Mouse (Mus musculus) embryonic facial prominence, embryonic 14.5 days (tissue): ENCODE results near the gene Egr4. TPM values are rescaled to one million over a fixed set of nuclear protein-coding genes. Genes with fewer than 3 reads are reported as not detected.

Experiments
- ATAC-seq: fragments of 200-750 bp; cut with Nextera tagmentation; 2 replicates; pipeline ENCODE4 v1.8.0; 2017; ENCODE audit warnings: low read depth, moderate number of reproducible peaks, moderate TSS enrichment
- DNase-seq: peaks from one replicate; pipeline ENCODE4 v3.0.0-alpha.2; 2015; ENCODE audit warnings: low spot score
- H3K27ac ChIP-seq: fragments of 300-500 bp; sonication (generic); replicated peaks from 2 replicates; pipeline ENCODE4 v1.5.1; 2014; ENCODE audit warnings: low read depth, mild to moderate bottlenecking, low read length, moderate library complexity
- H3K27me3 ChIP-seq: fragments of 300-500 bp; sonication (generic); replicated peaks from 2 replicates; pipeline ENCODE4 v1.6.1; 2014; ENCODE audit warnings: low read length; ENCODE audit not compliant: control insufficient read depth, insufficient read depth
- H3K36me3 ChIP-seq: fragments of 300-500 bp; sonication (generic); 2 replicates; pipeline ENCODE4 v1.6.1; 2014; ENCODE audit warnings: low read length, mixed read lengths; ENCODE audit not compliant: control insufficient read depth, insufficient read depth
- H3K4me1 ChIP-seq: fragments of 300-500 bp; sonication (generic); 2 replicates; pipeline ENCODE4 v1.6.1; 2014; ENCODE audit warnings: antibody characterized with exemption, low read length; ENCODE audit not compliant: control insufficient read depth, insufficient read depth
- H3K4me2 ChIP-seq: fragments of 300-500 bp; sonication (generic); 2 replicates; pipeline ENCODE4 v1.6.1; 2014; ENCODE audit warnings: low read depth, mild to moderate bottlenecking, low read length, moderate library complexity, mixed read lengths
- H3K4me3 ChIP-seq: fragments of 300-500 bp; sonication (generic); 2 replicates; pipeline ENCODE4 v1.5.1; 2014; ENCODE audit warnings: low read depth, mild to moderate bottlenecking, low read length
- H3K9ac ChIP-seq: fragments of 300-500 bp; sonication (generic); 2 replicates; pipeline ENCODE4 v1.6.1; 2014; ENCODE audit warnings: low read depth, mild to moderate bottlenecking, low read length, moderate library complexity, mixed read lengths
- H3K9me3 ChIP-seq: fragments of 300-500 bp; sonication (generic); 2 replicates; pipeline ENCODE4 v1.6.1; 2016; ENCODE audit warnings: low read length; ENCODE audit not compliant: control insufficient read depth
- WGBS: fragments of 180-500 bp; shearing (Covaris S2); extraction: QIAGEN DNeasy Blood & Tissue Kit; methylation state at CpG from one replicate; pipeline ENCODE4 v1.1.7; 2014; 5-methylcytosine and 5-hydroxymethylcytosine counted together
- polyA plus RNA-seq: library from polyadenylated mRNA; unstranded; fragments of >200 nt; fragmentation: Nextera tagmentation; extraction: Ambion mirVana; gene quantifications from 2 replicates; pipeline ENCODE4 v1.2.1, GENCODE M21; 2014

The Egr4 gene
- polyA plus RNA-seq, 1 experiment from 2014 or later = not detected

DNA sequence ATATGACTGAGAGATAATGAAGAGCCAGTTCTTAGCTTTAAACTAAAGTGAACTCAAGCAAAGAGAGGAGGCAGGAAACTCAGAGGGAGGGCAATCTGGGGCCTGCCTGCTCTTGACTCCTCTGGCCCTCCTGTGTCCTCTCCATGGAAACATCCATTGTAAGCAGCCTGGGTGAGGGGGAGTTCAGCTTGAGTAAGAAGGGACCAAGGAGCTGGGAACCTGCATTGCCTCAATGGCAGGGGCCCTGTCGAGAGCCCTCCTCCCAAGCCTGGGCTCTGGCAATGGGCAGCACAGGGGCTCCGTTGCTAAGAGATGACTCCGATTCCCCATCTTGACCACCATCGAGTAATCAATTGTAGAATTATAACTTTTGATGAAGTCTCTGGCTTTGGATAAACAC is 24.9 kb downstream of the Egr4 start:
- no peak overlapping the region for H3K4me3 ChIP-seq
- no peak overlapping the region for H3K27ac ChIP-seq
- H3K36me3 ChIP-seq = no peaks in the 10 kb centered on the region
- H3K4me2 ChIP-seq = no peak overlapping the region
- H3K9me3 ChIP-seq = no peaks in the 10 kb centered on the region
- DNase-seq (no peak), ATAC-seq (no peak)
- peaks cover 33% of the 10 kb centered on the region for H3K27me3 ChIP-seq
- peaks cover 9% of the 10 kb centered on the region for H3K4me1 ChIP-seq
- H3K9ac ChIP-seq = no peak overlapping the region
- WGBS = 74% methylated on average over 4 of the region's 4 CpGs

DNA sequence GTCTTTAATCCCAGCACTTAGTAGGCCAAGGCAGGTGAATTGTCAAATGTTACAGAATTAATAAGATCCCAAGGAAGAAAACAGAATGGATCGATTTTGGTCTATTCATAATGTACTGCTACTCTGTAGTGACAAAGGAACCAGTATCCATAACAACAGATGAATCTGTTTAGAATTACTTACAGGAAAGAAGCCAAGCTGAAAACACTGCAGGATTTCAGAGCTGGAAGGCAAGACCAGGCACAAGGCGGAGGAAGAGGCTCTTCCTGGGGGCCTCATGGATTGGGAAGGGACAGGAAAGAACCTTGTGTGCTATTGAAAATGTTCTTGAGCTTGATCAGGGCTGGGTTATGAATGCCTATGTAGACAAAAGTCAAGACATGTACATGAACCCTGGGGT is 27.7 kb downstream of the Egr4 start:
- peak; percentile 30 for DNase-seq
- no peaks in the 10 kb centered on the region for H3K9me3 ChIP-seq
- 68% methylated on average over 2 of the region's 2 CpGs for WGBS
- no peaks in the 10 kb centered on the region for H3K36me3 ChIP-seq
- peaks cover 9% of the 10 kb centered on the region for H3K4me1 ChIP-seq
- H3K4me2 ChIP-seq = no peak overlapping the region
- H3K27ac ChIP-seq = no peak overlapping the region
- H3K27me3 ChIP-seq = peaks cover 59% of the 10 kb centered on the region
- H3K4me3 ChIP-seq = no peak overlapping the region
- no peak overlapping the region for H3K9ac ChIP-seq
- ATAC-seq = no peak

DNA sequence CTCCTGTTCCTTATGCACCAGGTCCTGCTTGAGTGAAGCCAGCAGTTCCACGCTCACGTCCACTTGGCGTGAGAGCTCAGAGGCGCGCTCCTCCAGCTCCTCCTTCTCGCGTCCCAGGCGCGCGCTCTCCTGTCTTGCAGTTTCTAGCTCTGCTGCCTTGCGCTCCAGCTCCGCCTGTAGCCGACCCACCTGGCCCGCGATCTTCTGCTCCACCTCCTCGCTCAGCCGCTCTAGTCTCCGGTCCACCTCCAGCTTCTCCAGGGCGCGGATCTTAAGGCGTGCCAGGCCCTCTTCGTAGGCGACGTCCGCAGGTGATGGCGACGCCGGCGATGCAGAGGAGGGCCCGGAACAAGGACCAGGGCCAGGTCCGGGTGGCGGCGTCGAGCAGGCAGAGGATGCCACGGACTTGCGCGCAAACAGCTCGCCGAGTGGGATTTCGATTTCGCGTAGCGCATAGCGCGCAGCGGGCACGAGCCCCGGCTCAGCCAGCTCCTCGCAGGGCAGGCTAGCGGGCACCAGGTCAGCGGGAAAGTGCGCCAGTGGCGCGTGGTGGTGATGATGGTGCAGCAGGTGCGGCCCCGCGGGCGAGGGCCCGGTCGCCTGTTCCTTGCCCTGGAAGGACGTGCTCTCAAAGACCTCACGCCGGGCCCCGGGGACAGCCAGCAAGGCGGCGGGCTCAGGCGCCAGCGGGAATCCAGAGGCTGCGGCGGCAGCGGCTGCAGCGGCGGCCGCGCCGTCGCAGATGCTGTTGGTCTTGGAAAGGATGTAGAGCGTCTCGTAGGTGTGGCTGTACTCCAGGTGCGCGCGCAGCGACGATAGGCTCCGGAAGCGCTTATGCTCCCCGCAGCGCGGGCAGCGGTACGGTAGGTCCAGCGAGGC is 29.3 kb downstream of the Egr4 start:
- peak; percentile 24 for DNase-seq
- WGBS = 3% methylated on average over 56 of the region's 92 CpGs

DNA sequence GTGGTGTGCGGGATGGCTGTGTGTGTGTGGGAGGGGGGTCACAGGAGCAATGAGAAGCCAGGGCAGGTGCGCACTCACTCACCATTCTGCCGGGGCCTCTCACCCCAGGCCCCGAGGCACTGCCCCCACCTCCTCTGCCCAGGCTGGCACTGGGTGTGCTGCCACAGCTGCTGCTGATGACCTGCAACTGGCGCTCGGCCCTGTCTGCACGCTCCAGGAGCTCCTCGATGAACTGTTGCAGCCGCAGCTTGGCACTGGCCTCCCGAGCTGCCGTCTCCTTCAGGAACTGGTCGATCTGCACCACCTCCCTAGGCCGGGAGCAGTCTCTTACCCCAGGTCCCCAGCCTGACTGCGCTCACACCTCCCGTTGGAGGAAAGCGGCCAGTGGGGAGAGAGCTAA is 32.7 kb downstream of the Egr4 start:
- Histone ChIP-seq H3K4me1 (peaks cover 9% of the 10 kb centered on the region), H3K27ac (no peak overlapping the region), H3K4me3 (no peak overlapping the region), H3K9ac (no peak overlapping the region), H3K9me3 (no peaks in the 10 kb centered on the region), H3K4me2 (no peak overlapping the region), H3K36me3 (no peaks in the 10 kb centered on the region), H3K27me3 (peaks cover 54% of the 10 kb centered on the region)
- no peak for DNase-seq
- ATAC-seq = no peak
- 56% methylated on average over 13 of the region's 16 CpGs for WGBS

More for the DNA sequence above, 29.3 kb downstream of the Egr4 start:
- Histone ChIP-seq H3K9ac (0 out of 2 replicates have a peak overlapping the region, but pooled peaks have one; percentile 8), H3K9me3 (no peaks in the 10 kb centered on the region), H3K36me3 (no peaks in the 10 kb centered on the region), H3K4me1 (peaks cover 9% of the 10 kb centered on the region), H3K27me3 (peaks cover 59% of the 10 kb centered on the region), H3K4me2 (peak overlapping the region; percentile 56), H3K27ac (no peak overlapping the region), H3K4me3 (peak overlapping the region; percentile 39)
- no peak for ATAC-seq

DNA sequence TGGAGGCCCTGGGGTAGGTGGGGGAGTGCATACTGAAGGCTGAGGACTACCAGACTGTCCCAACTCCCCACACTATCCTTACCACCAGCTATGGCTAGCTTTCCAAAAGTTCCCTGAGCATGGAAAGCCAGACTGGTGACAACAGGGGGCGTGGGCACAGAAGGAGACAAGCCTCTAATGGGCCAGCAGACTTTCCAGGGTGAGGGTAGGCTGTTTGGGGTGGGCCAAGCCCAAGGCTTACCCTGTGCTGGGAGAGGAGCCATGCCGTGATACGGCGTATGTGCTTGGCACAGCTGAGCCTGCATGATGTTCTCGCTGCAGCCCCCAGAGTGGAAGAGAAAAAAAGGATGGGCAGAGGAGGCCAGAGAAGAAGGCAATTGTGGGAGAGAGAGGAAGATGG is 33.4 kb downstream of the Egr4 start:
- no peaks in the 10 kb centered on the region for H3K36me3 ChIP-seq
- H3K4me1 ChIP-seq = peaks cover 9% of the 10 kb centered on the region
- WGBS = 73% methylated on average over 5 of the region's 5 CpGs
- ATAC-seq (no peak), DNase-seq (no peak)
- H3K9ac ChIP-seq = no peak overlapping the region
- no peaks in the 10 kb centered on the region for H3K9me3 ChIP-seq
- no peak overlapping the region for H3K4me3 ChIP-seq
- H3K27me3 ChIP-seq = peaks cover 48% of the 10 kb centered on the region
- H3K27ac ChIP-seq = no peak overlapping the region
- no peak overlapping the region for H3K4me2 ChIP-seq

DNA sequence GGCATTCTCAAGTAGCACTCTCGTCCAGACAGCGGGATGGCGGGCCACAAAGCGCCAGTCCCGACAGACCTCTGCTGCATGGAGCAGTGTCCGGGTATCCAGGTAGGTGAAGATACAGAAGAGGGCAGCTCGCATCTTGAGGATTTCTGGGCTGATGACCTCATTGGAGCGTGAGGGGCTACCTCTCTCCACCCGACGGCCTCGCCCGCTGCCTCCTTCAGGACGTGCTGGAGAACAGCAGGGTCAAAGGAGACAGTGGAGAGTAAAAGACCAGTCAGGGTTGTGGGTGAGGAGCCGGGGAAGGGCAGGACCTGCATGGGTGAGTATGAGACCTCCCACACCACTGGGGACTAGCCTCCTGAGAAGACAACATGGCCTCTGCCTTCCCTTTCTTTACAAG is 35.0 kb downstream of the Egr4 start:
- Histone ChIP-seq H3K4me3 (no peak overlapping the region), H3K4me2 (no peak overlapping the region), H3K4me1 (no peaks in the 10 kb centered on the region), H3K36me3 (no peaks in the 10 kb centered on the region), H3K9me3 (no peaks in the 10 kb centered on the region), H3K27me3 (peaks cover 32% of the 10 kb centered on the region), H3K27ac (no peak overlapping the region), H3K9ac (no peak overlapping the region)
- 47% methylated on average over 14 of the region's 14 CpGs for WGBS
- DNase-seq (no peak), ATAC-seq (no peak)

DNA sequence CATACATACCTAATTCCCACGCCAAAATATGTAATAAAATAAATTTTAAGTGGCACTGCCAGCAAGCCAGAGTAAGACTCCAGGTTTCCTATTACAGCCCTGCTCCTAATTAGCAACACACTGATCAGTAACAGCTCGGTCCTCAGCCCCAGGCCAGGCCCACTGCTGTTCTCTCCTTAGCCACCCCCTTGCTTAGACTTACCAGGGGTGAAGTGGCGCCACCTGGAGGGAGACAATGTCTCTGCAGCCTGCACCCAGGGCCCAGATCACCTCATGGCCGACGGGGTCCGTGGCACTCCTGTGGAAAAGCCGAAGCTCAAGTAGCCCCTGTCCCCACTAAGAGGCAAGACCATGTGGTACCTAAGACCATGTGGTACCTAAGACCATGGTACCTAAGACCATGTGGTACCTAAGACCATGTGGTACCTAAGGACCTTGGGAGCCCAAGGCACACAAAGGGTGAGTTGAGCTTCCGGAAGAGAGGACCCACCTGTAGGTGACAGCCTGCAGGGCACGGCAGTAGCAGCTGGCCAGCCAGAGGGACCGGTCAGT is 35.9 kb downstream of the Egr4 start:
- H3K4me1 ChIP-seq = no peaks in the 10 kb centered on the region
- no peaks in the 10 kb centered on the region for H3K36me3 ChIP-seq
- H3K27me3 ChIP-seq = peaks cover 23% of the 10 kb centered on the region
- ATAC-seq (peak; percentile 48; the same call in 1 of the 2 replicates), DNase-seq (peak; percentile 23)
- WGBS = 34% methylated on average over 9 of the region's 10 CpGs
- no peak overlapping the region for H3K9ac ChIP-seq
- no peak overlapping the region for H3K27ac ChIP-seq
- H3K4me3 ChIP-seq = no peak overlapping the region
- no peaks in the 10 kb centered on the region for H3K9me3 ChIP-seq
- no peak overlapping the region for H3K4me2 ChIP-seq

DNA sequence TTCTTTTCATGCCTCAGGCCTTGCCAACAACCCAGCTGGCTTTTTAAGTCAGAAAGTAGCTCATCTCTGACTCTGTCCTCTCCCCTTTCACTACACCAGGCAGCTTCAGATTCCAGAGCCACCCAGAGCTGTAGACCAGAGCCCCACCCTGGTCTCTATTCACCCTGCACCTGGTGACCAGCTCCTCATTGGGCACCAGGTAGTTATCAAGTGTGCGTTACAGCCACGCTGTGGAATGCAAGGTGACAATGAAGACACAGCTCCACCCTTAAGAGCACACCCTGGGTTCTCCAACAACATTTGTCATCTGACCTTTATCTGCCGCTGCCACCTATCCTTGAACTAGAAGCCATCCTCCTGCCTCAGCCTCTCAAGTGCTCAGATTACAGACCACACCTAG is 37.8 kb downstream of the Egr4 start:
- Histone ChIP-seq H3K4me1 (no peaks in the 10 kb centered on the region), H3K27ac (no peak overlapping the region), H3K9ac (no peak overlapping the region), H3K4me2 (no peak overlapping the region), H3K4me3 (no peak overlapping the region), H3K9me3 (no peaks in the 10 kb centered on the region), H3K27me3 (peaks cover 6% of the 10 kb centered on the region; the same call in 1 of the 2 replicates), H3K36me3 (no peaks in the 10 kb centered on the region)
- ATAC-seq = no peak
- WGBS = 92% methylated on average over 3 of the region's 3 CpGs
- no peak for DNase-seq
